Mouse (Mus musculus) forebrain, embryonic 13.5 days (tissue): ENCODE results near the gene Prkce. TPM values are rescaled to one million over a fixed set of nuclear protein-coding genes. Genes with fewer than 3 reads are reported as not detected.

ENCODE experiments used
- ATAC-seq: fragments of 200-750 bp; cut with Nextera tagmentation; 2 replicates; pipeline ENCODE4 v1.8.0; 2017
- H3K27ac ChIP-seq: fragments of 300-500 bp; sonication (generic); 2 replicates; pipeline ENCODE4 v1.5.1; 2015; ENCODE audit warnings: inconsistent platforms, mild to moderate bottlenecking, moderate library complexity
- H3K27me3 ChIP-seq: fragments of 300-500 bp; sonication (generic); 2 replicates; pipeline ENCODE4 v1.6.1; 2015; ENCODE audit warnings: mild to moderate bottlenecking, inconsistent platforms
- H3K36me3 ChIP-seq: fragments of 300-500 bp; sonication (generic); 2 replicates; pipeline ENCODE4 v1.6.1; 2015; ENCODE audit warnings: mild to moderate bottlenecking, inconsistent platforms; ENCODE audit not compliant: poor library complexity, severe bottlenecking
- H3K4me1 ChIP-seq: fragments of 300-500 bp; sonication (generic); 2 replicates; pipeline ENCODE4 v1.6.1; 2015; ENCODE audit warnings: inconsistent platforms
- H3K4me2 ChIP-seq: fragments of 300-500 bp; sonication (generic); 2 replicates; pipeline ENCODE4 v1.6.1; 2015; ENCODE audit warnings: inconsistent platforms, mild to moderate bottlenecking, moderate library complexity
- H3K4me3 ChIP-seq: fragments of 300-500 bp; sonication (generic); 2 replicates; pipeline ENCODE4 v1.5.1; 2015; ENCODE audit warnings: mild to moderate bottlenecking, inconsistent platforms
- H3K9ac ChIP-seq: fragments of 300-500 bp; sonication (generic); 2 replicates; pipeline ENCODE4 v1.6.1; 2015; ENCODE audit warnings: mild to moderate bottlenecking, inconsistent platforms
- H3K9me3 ChIP-seq: fragments of 300-500 bp; sonication (generic); replicated peaks from 2 replicates; pipeline ENCODE4 v1.6.1; 2016; ENCODE audit warnings: inconsistent platforms
- WGBS: fragments of 180-500 bp; shearing (Covaris S2); methylation state at CpG from one replicate; pipeline ENCODE4 v1.1.7; 2015; 5-methylcytosine and 5-hydroxymethylcytosine counted together
- polyA plus RNA-seq: library from polyadenylated mRNA; unstranded; fragments of >200 nt; fragmentation: Nextera tagmentation; extraction: Ambion mirVana; gene quantifications from 2 replicates; pipeline ENCODE4 v1.2.1, GENCODE M21; 2015

The Prkce gene
- polyA plus RNA-seq, 1 experiment from 2014 or later, result 10.9 TPM

DNA sequence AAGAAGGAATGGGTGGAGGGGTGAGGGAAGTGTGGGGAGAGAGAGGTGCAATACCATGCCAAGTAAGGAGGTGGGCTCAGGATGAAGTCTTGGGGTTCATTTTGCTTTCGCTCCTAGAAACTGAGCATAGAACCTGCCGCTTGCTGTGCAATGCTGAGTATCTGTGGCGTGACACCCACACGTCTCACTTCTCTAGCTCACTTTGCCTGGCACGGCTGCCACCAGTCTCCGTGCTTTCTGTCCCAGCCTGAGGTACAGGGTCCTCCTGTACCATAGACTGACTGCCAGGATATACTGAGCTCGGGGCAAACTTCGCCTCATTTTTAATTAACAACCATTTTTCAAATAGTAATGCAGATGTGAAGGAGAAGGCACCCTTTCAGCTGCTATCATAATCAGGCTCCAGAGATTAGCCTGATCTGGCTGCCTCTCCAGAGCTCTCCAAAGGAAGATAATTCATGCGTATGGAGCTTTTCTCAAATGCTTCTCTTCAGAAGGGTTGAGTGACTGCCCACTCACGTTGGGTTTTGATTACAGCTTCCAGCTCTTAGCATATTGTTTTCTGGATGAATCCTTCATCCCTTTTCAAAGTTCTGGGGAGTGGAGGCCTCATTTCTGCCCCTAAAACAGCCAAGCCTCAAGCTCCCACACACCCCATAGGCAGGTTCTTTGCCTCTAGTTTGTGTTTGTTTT, 253.2 kb downstream of the Prkce start:
- H3K27ac ChIP-seq, result no peak overlapping the region
- H3K4me2 ChIP-seq, result no peak overlapping the region
- H3K9me3 ChIP-seq, result peaks cover 5% of the 10 kb centered on the region; the same call in 1 of the 2 replicates
- no peak overlapping the region for H3K4me3 ChIP-seq
- H3K36me3 ChIP-seq, result no peaks in the 10 kb centered on the region
- ATAC-seq, result no peak
- 77% methylated on average over 10 of the region's 10 CpGs for WGBS
- no peak overlapping the region for H3K9ac ChIP-seq
- H3K27me3 ChIP-seq, result no peaks in the 10 kb centered on the region
- H3K4me1 ChIP-seq, result peaks cover 14% of the 10 kb centered on the region

DNA sequence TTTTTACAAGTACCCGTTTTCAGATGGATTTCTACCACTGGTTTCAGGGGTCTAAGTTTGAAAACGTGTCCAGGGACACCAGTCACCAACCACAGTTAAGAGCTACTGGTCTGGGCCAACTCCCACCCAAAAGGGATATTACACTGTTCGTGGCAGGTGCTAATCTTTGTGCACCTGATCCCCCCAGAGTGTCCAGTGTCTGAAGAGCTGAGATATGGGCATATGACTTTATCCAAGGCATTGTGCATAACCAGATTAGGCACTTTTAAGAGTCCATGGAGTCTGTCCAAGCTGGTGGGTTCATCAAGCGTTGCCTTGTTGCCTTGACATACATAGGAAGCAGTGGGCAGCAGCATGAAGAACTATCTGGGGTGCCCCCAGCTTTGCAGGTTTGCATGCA, 254.4 kb downstream of the Prkce start:
- H3K9me3 ChIP-seq, result peaks cover 5% of the 10 kb centered on the region; the same call in 1 of the 2 replicates
- H3K9ac ChIP-seq, result no peak overlapping the region
- H3K4me2 ChIP-seq, result no peak overlapping the region
- H3K27me3 ChIP-seq, result no peaks in the 10 kb centered on the region
- ATAC-seq, result no peak
- no peaks in the 10 kb centered on the region for H3K36me3 ChIP-seq
- peaks cover 4% of the 10 kb centered on the region; the same call in 1 of the 2 replicates for H3K4me1 ChIP-seq
- H3K4me3 ChIP-seq, result no peak overlapping the region
- 86% methylated on average over 4 of the region's 4 CpGs for WGBS
- H3K27ac ChIP-seq, result no peak overlapping the region

DNA sequence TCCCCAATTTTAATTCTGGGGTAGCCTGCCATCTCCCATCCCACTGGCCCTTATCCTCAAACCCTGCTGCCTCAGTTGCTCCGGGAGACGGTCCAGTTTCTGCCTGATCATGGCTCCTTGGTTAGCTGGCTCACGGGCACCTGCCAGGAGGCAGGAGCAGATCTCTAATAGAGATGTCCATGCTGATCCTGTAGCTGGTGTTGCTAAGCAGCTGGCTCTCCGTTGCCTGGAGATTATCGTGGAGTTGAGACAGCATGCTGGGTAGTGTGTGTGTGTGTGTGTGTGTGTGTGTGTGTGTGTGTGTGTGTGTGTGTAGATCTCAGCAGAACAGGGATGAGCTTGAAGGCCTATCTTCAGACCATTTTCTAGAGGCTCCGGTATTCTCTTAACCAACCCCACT, 262.3 kb downstream of the Prkce start:
- no peak overlapping the region for H3K9ac ChIP-seq
- WGBS, result 83% methylated on average over 6 of the region's 6 CpGs
- no peaks in the 10 kb centered on the region for H3K27me3 ChIP-seq
- no peaks in the 10 kb centered on the region for H3K36me3 ChIP-seq
- ATAC-seq, result no peak
- no peak overlapping the region for H3K4me3 ChIP-seq
- H3K4me1 ChIP-seq, result no peaks in the 10 kb centered on the region
- no peak overlapping the region for H3K4me2 ChIP-seq
- no peaks in the 10 kb centered on the region for H3K9me3 ChIP-seq
- no peak overlapping the region for H3K27ac ChIP-seq

DNA sequence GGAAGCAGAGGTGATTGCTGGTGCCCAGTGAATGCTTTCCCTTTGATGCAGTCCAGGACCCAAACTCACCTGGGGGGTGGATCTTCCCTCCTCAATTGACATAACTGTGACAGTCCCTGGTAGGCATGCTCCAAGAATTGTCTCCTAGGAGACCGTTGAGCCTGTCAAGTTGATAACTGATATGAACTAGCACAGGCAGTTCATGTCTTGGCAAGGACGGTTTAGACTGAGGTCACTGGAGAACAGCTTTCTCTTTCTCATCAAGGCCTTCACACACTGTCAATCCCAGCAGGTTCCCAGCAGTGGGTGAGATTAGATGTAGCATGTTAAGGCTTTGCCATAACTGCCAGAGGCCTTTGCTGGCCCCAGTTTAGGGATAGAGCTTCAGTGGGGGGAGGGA, 265.5 kb downstream of the Prkce start:
- Histone ChIP-seq H3K4me3 (no peak overlapping the region), H3K27ac (no peak overlapping the region), H3K9me3 (no peaks in the 10 kb centered on the region), H3K36me3 (no peaks in the 10 kb centered on the region), H3K4me2 (no peak overlapping the region), H3K9ac (no peak overlapping the region), H3K4me1 (no peaks in the 10 kb centered on the region), H3K27me3 (no peaks in the 10 kb centered on the region)
- ATAC-seq, result no peak
- WGBS, result 89% methylated on average over 2 of the region's 2 CpGs

DNA sequence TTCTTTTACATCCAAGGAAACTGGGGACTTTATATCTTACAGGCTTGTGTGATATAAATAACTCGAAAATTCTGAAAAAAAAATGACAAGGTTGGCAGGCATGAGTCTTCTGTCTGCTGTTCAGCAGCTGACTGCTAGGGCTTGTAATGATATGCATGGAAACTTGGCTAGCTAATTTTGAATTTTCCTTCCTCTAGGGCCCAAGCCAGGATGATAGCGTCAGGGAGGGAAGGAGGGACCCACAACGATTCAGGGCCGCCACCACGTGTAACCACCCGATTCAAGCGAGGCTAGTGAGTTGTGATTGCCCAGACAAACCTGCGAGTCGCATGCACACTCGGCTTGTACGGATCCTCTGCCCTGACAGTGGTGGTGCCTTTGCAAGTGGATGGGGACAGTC, 266.2 kb downstream of the Prkce start:
- 93% methylated on average over 11 of the region's 11 CpGs for WGBS
- Histone ChIP-seq H3K36me3 (no peaks in the 10 kb centered on the region), H3K4me3 (no peak overlapping the region), H3K27me3 (no peaks in the 10 kb centered on the region), H3K27ac (no peak overlapping the region), H3K4me2 (no peak overlapping the region), H3K9ac (no peak overlapping the region), H3K4me1 (no peaks in the 10 kb centered on the region), H3K9me3 (no peaks in the 10 kb centered on the region)
- ATAC-seq, result peak; percentile 72; the same call in 1 of the 2 replicates

DNA sequence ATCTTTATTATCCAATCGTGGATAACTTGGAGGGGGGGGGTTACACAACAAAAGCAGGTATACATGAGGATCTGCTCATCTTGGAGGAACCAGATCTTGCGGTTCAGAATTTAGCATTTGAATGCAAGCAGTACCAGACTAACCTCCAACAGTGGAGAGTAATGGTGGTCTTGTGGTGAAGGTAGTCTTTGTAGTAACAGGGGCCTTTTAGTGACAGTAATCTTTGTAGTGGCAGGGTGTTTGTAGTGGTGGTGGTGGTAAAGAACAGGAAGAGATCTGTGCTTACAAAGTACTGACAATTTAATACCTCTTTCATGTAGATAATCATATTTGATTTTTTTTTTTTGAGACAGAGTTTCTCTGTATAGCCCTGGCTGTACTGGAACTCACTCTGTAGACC, 267.2 kb downstream of the Prkce start:
- WGBS, result 65% methylated on average over 2 of the region's 2 CpGs
- Histone ChIP-seq H3K27me3 (no peaks in the 10 kb centered on the region), H3K9ac (no peak overlapping the region), H3K9me3 (no peaks in the 10 kb centered on the region), H3K4me1 (no peaks in the 10 kb centered on the region), H3K4me2 (no peak overlapping the region), H3K4me3 (no peak overlapping the region), H3K27ac (no peak overlapping the region), H3K36me3 (no peaks in the 10 kb centered on the region)
- no peak for ATAC-seq

DNA sequence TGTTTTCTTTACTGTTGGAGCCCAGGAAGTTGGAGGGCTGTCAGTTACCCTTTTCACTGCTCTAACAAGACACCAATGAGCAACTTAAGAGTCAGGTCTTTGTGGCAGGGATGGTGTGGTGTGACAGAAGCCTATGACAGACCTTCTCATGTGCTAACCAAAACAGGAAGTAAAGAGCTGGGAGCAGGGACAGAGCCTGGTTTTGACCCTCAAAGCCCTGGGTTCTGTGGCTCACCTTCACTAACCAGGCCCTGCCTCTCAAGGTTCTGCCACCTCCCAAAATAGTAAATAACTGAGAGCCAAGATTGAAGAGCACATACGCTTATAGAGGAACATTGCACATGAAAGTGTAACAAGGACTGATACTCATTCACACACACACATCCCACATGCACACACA, 268.0 kb downstream of the Prkce start:
- 100% methylated on average over 1 of the region's 1 CpGs for WGBS
- H3K9ac ChIP-seq, result no peak overlapping the region
- no peaks in the 10 kb centered on the region for H3K27me3 ChIP-seq
- ATAC-seq, result no peak
- no peaks in the 10 kb centered on the region for H3K36me3 ChIP-seq
- no peaks in the 10 kb centered on the region for H3K9me3 ChIP-seq
- no peaks in the 10 kb centered on the region for H3K4me1 ChIP-seq
- no peak overlapping the region for H3K4me3 ChIP-seq
- H3K4me2 ChIP-seq, result no peak overlapping the region
- no peak overlapping the region for H3K27ac ChIP-seq

DNA sequence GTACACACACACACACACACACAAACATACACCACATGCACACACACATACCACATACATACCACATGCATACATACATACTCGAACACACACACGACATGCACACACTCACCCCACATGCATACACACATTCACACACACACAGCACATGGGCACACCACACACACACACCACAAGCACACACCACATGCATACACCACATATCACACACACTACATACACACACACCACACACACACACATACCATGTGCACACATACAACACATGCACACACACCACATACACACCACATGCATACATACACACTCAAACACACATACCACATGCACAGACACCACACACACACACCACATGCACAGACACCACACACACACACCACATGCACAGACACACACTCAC, 268.4 kb downstream of the Prkce start:
- Histone ChIP-seq H3K36me3 (no peaks in the 10 kb centered on the region), H3K9me3 (no peaks in the 10 kb centered on the region), H3K4me3 (no peak overlapping the region), H3K4me1 (no peaks in the 10 kb centered on the region), H3K27me3 (no peaks in the 10 kb centered on the region), H3K4me2 (no peak overlapping the region), H3K27ac (no peak overlapping the region), H3K9ac (no peak overlapping the region)
- WGBS, result 88% methylated on average over 2 of the region's 2 CpGs
- no peak for ATAC-seq

DNA sequence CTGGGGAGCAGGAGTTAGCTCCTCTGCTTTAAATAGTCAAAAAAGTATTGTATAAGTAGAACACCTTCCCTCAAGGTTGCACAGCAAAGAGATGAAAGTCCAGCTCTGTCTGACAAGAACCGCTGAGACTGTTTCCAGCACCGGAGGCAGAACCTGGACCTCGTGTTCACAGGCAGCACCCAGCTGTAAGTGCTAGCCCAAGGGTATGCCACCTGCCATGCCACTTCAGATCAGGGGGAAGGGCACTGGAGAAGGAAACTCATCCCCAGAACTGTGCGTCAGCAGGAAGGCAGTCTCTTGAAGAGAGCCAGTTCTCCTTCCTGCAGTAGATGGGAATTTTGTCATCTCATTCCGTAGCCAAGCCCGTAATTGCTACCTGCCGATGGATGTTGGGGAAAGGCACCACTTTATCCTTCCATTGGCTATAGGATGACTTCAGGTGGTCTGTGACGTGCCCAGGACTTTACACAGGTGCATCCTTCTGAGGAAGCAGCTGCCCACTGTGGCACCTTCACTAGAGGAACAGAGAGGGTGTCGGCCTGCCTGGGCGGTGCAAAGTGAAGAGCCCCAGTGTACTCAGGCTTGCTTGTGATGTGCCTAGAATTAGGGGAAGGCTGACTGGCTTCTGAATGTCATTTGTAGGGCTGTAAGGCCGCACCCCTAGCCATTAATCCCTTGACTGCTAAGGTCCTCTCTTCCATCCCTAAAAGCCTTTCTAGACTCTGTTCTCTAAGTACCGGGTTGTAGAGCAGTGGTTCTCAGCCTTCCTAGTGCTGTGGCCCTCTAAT, 269.2 kb downstream of the Prkce start:
- 93% methylated on average over 12 of the region's 12 CpGs for WGBS
- no peak for ATAC-seq
- Histone ChIP-seq H3K9me3 (no peaks in the 10 kb centered on the region), H3K4me1 (no peaks in the 10 kb centered on the region), H3K4me2 (no peak overlapping the region), H3K36me3 (no peaks in the 10 kb centered on the region), H3K9ac (no peak overlapping the region), H3K27ac (no peak overlapping the region), H3K27me3 (no peaks in the 10 kb centered on the region), H3K4me3 (no peak overlapping the region)

DNA sequence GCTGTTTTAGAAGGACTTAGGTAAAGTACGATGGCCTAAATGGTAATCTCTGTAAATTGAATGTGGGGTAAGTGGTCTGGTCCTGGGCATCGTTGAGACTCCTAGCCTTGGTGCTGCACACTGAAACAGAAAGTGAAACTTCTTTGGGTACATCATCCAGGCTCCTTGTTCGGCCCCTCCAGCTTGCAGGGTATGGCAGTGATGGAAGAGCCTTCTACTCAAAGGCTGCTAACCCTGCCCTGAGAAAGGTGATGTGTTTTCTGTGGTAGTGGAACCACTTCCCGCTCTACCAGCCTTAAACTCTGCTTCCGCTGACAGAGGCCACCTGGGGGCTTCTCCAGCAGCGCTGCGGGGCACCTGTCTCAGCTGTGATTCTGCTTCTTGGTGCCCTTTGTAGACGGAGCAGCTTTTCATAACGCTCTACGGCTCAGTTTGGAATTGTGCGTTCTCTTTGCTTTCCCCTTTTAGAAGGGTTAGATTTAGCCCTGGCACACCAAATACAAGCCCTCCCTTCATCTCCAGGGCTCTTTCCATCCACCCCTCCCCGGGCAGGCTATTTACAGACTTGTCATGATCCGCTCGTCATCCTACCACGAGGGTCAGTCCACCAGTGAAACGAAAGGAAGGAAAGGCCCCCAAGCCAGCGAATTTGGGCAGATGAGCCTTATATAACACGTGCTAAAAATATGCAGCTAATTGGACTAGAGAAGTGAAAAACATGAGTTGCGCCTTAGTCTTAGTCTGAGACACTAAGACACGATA, 270.1 kb downstream of the Prkce start:
- Histone ChIP-seq H3K4me1 (no peaks in the 10 kb centered on the region), H3K4me2 (no peak overlapping the region), H3K36me3 (no peaks in the 10 kb centered on the region), H3K9ac (no peak overlapping the region), H3K27ac (no peak overlapping the region), H3K27me3 (no peaks in the 10 kb centered on the region), H3K9me3 (no peaks in the 10 kb centered on the region), H3K4me3 (no peak overlapping the region)
- no peak for ATAC-seq
- 79% methylated on average over 20 of the region's 20 CpGs for WGBS

DNA sequence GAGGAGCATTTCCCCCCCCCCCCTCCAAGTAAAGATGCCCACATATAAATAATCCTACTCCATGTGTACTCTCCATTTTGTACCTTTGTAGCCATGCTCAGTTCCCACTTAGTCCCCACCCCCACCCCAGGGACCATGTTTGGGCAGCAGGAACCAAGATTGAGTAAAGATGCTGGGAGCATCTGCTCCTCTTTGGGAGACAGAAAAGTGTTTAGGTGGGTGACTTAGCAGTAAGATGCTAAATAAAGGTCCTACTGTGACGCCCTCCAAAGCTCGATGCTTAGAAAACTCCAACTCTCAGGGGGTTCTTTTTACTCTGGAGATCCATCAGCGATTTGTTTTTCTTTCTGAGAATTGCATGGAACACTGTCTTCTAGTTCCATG, 270.7 kb downstream of the Prkce start:
- no peaks in the 10 kb centered on the region for H3K4me1 ChIP-seq
- no peak overlapping the region for H3K27ac ChIP-seq
- no peak for ATAC-seq
- no peaks in the 10 kb centered on the region for H3K27me3 ChIP-seq
- no peaks in the 10 kb centered on the region for H3K9me3 ChIP-seq
- no peak overlapping the region for H3K4me3 ChIP-seq
- no peaks in the 10 kb centered on the region for H3K36me3 ChIP-seq
- H3K9ac ChIP-seq, result no peak overlapping the region
- WGBS, result 90% methylated on average over 3 of the region's 3 CpGs
- H3K4me2 ChIP-seq, result no peak overlapping the region

DNA sequence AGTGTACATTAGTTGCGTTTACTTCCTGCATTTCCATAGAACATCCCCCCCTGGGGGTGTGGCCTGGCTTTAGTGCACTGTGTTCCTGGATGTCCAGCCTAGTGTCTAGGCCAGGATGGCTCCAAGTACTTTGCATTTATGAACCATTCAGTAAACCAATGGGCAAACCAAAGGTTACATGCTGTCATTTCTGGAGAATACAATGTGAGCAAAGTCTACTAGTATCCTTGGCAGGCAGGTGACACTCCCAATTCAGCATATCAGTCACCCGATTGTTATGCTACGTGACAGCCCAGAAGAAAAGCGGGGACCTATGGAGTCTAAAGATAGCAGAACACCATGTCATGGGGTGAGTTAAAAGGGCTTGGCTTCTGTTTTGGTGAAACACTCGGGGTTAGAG, 271.2 kb downstream of the Prkce start:
- ATAC-seq, result no peak
- Histone ChIP-seq H3K9me3 (no peaks in the 10 kb centered on the region), H3K9ac (no peak overlapping the region), H3K27me3 (no peaks in the 10 kb centered on the region), H3K4me2 (no peak overlapping the region), H3K4me1 (no peaks in the 10 kb centered on the region), H3K4me3 (no peak overlapping the region), H3K27ac (no peak overlapping the region), H3K36me3 (no peaks in the 10 kb centered on the region)
- 91% methylated on average over 5 of the region's 5 CpGs for WGBS
